Mouse (Mus musculus) right cerebral cortex, postnatal 36 days (tissue): ENCODE data around the gene Clec3b.

Experiments used
- DNase-seq, 2 experiments: peaks; one replicate each; pipeline ENCODE4 v3.0.0; 2022; ENCODE audit warnings: low spot score in 2 of 2, mixed read lengths in 1 of 2

Clec3b gene

GRCm38 (mm10) chr9:123153121-123153520, 2.4 kb downstream of the Clec3b start:
- DNase-seq, result no peak

GRCm38 (mm10) chr9:123156910-123157361, 6.2 kb downstream of the Clec3b start:
- DNase-seq, result no peak

- no peak for DNase-seq
Observed at GRCm38 (mm10) chr9:123157699-123158098, 7.0 kb downstream of the Clec3b start.

GRCm38 (mm10) chr9:123158125-123158836, 7.5 kb downstream of the Clec3b start:
- DNase-seq, result no peak

- peak; percentile 49 to 63 for DNase-seq
Observed at GRCm38 (mm10) chr9:123159330-123159729, 8.6 kb downstream of the Clec3b start.

- DNase-seq, result no peak
Observed at GRCm38 (mm10) chr9:123161792-123162191, 11.0 kb downstream of the Clec3b start.

- no peak for DNase-seq
Observed at GRCm38 (mm10) chr9:123162985-123163694, 12.4 kb downstream of the Clec3b start.

GRCm38 (mm10) chr9:123165781-123166443, 15.2 kb downstream of the Clec3b start:
- no peak for DNase-seq

GRCm38 (mm10) chr9:123173760-123174159, 23.0 kb downstream of the Clec3b start:
- no peak for DNase-seq

- no peak for DNase-seq
Observed at GRCm38 (mm10) chr9:123174356-123174755, 23.6 kb downstream of the Clec3b start.

GRCm38 (mm10) chr9:123177380-123178048, 26.8 kb downstream of the Clec3b start:
- no peak for DNase-seq

- DNase-seq, result no peak
Observed at GRCm38 (mm10) chr9:123180003-123180402, 29.3 kb downstream of the Clec3b start.

- DNase-seq, result no peak
Observed at GRCm38 (mm10) chr9:123183226-123183625, 32.5 kb downstream of the Clec3b start.

- no peak for DNase-seq
Observed at GRCm38 (mm10) chr9:123185546-123185945, 34.8 kb downstream of the Clec3b start.

- DNase-seq, result no peak
Observed at GRCm38 (mm10) chr9:123186151-123186550, 35.4 kb downstream of the Clec3b start.

- DNase-seq, result no peak
Observed at GRCm38 (mm10) chr9:123187589-123187988, 36.8 kb downstream of the Clec3b start.

GRCm38 (mm10) chr9:123188271-123188670, 37.5 kb downstream of the Clec3b start:
- DNase-seq, result no peak

GRCm38 (mm10) chr9:123200116-123200515, 49.4 kb downstream of the Clec3b start:
- no peak for DNase-seq

GRCm38 (mm10) chr9:123206526-123206925, 55.8 kb downstream of the Clec3b start:
- DNase-seq, result no peak

- no peak for DNase-seq
Observed at GRCm38 (mm10) chr9:123206948-123207347, 56.2 kb downstream of the Clec3b start.
